Mouse (Mus musculus) brain, embryonic 14.5 days (tissue): ENCODE data around the gene Rab40c. TPM values are rescaled to one million over a fixed set of nuclear protein-coding genes. Genes with fewer than 3 reads are reported as not detected.

ENCODE experiments used
- DNase-seq: peaks from one replicate; pipeline ENCODE4 v3.0.0-alpha.2; 2011; ENCODE audit warnings: low read depth
- CTCF ChIP-seq: fragments of 200-500 bp; IDR thresholded peaks from 2 replicates; pipeline ENCODE4 v1.5.1; 2012; ENCODE audit warnings: inconsistent platforms, mild to moderate bottlenecking, moderate library complexity, borderline replicate concordance; ENCODE audit not compliant: insufficient read depth, insufficient read length; ENCODE audit errors: extremely low read depth
- POLR2A ChIP-seq: fragments of 200-500 bp; IDR thresholded peaks from 2 replicates; pipeline ENCODE4 v1.6.1; 2012; ENCODE audit warnings: mild to moderate bottlenecking, inconsistent platforms, borderline replicate concordance; ENCODE audit not compliant: poor library complexity, insufficient read depth, insufficient read length, severe bottlenecking; ENCODE audit errors: extremely low read depth
- polyA plus RNA-seq: library from polyadenylated mRNA; depleted of rRNA; stranded (reverse); fragments of >200 nt; gene quantifications from 2 replicates; pipeline ENCODE4 v1.2.3, GENCODE M21; 2012

Gene Rab40c
- polyA plus RNA-seq, 1 experiment, result 88.3 TPM

GRCm38 (mm10) chr17:25918037-25918750 is 1.3 kb downstream of the Rab40c start:
- TF ChIP-seq CTCF (no peak), POLR2A (no peak)
- no peak for DNase-seq

GRCm38 (mm10) chr17:25916931-25917647 is 2.4 kb downstream of the Rab40c start:
- no peak for DNase-seq
- TF ChIP-seq POLR2A (no peak), CTCF (no peak)

GRCm38 (mm10) chr17:25914295-25914694 is 5.2 kb downstream of the Rab40c start:
- no peak for DNase-seq
- TF ChIP-seq POLR2A, result no peak
- TF ChIP-seq CTCF, result no peak

- no peak for DNase-seq
- TF ChIP-seq POLR2A, result no peak
- no peak for TF ChIP-seq CTCF
Observed at GRCm38 (mm10) chr17:25913877-25914275, 5.7 kb downstream of the Rab40c start.

GRCm38 (mm10) chr17:25913186-25913876 is 6.2 kb downstream of the Rab40c start:
- no peak for TF ChIP-seq POLR2A
- TF ChIP-seq CTCF, result no peak
- DNase-seq, result no peak

- no peak for DNase-seq
- no peak for TF ChIP-seq CTCF
- no peak for TF ChIP-seq POLR2A
Observed at GRCm38 (mm10) chr17:25911816-25912215, 7.7 kb downstream of the Rab40c start.

GRCm38 (mm10) chr17:25907640-25908039 is 11.9 kb downstream of the Rab40c start:
- DNase-seq, result no peak
- TF ChIP-seq POLR2A, result no peak
- no peak for TF ChIP-seq CTCF

GRCm38 (mm10) chr17:25903061-25903460 is 16.5 kb downstream of the Rab40c start:
- TF ChIP-seq CTCF, result no peak
- TF ChIP-seq POLR2A, result no peak
- no peak for DNase-seq

GRCm38 (mm10) chr17:25900193-25900592 is 19.3 kb downstream of the Rab40c start:
- DNase-seq, result no peak
- TF ChIP-seq POLR2A (no peak), CTCF (no peak)

GRCm38 (mm10) chr17:25895891-25896290 is 23.6 kb downstream of the Rab40c start:
- TF ChIP-seq POLR2A, result no peak
- TF ChIP-seq CTCF, result no peak
- DNase-seq, result no peak

- DNase-seq, result no peak
- TF ChIP-seq CTCF (no peak), POLR2A (no peak)
Observed at GRCm38 (mm10) chr17:25895415-25895814, 24.1 kb downstream of the Rab40c start.

GRCm38 (mm10) chr17:25893975-25894617 is 25.4 kb downstream of the Rab40c start:
- DNase-seq, result peak; percentile 90
- TF ChIP-seq CTCF (peak; percentile 95), POLR2A (no peak)

GRCm38 (mm10) chr17:25888837-25889236 is 30.7 kb downstream of the Rab40c start:
- TF ChIP-seq CTCF, result no peak
- no peak for TF ChIP-seq POLR2A
- no peak for DNase-seq
